Comparison of ENCODE assay signal across 12 mouse cellular contexts in genomic region chr15:100091818-100092217, GRCm38 (mm10). TPM values are rescaled to one million over a fixed set of nuclear protein-coding genes. Genes with fewer than 3 reads are reported as not detected.
DNase-seq lines count a peak whose midpoint lies in the region; ATAC-seq and TF ChIP-seq lines count a peak whose summit lies in the region.
"Had no signal": no experiment of that assay in that cellular context is flagged by ENCODE, and none has a peak within 500 bp of the region (broad histone marks: within the 10 kb centered on the region; RNA-seq: fewer than 3 reads in every experiment).

No protein-coding gene starts in this region.

- H3K4me2 ChIP-seq in forebrain, embryonic 12.5 days, result no peak overlapping the region
- H3K4me2 ChIP-seq in forebrain, embryonic 11.5 days (ENCODE audit: low read depth, low read length, severe bottlenecking), result no peak overlapping the region
- H3K4me2 ChIP-seq in lung, embryonic 14.5 days, result peak overlapping the region; percentile 42; the same call in 1 of the 2 replicates
- H3K4me2 ChIP-seq in limb, embryonic 13.5 days (replicated peaks), result peak overlapping the region; percentile 52
- H3K4me2 ChIP-seq in stomach, embryonic 15.5 days, result peak overlapping the region; percentile 24; the same call in 1 of the 2 replicates

- no peak for TF ChIP-seq CTCF in lung, embryonic 14.5 days (IDR thresholded peaks at IDR 0.05; ENCODE audit: low read depth)
- TF ChIP-seq CTCF in lung, adult 2 months (IDR thresholded peaks at IDR 0.05; ENCODE audit: insufficient read depth, low read length), result no peak

- no peak for DNase-seq in forebrain, embryonic 11.5 days (ENCODE audit: low spot score)
- no peak for DNase-seq in lung, embryonic 14.5 days
- no peak for DNase-seq in lung, adult 2 months
- DNase-seq in right cerebral cortex, adult 18-20 months, result no peak
- no peak for DNase-seq in gastrocnemius, postnatal 36 days
- DNase-seq: adrenal gland, adult 2 months; B cell, adult 2 months; heart, postnatal 36 days; thymus, adult 18-20 months had no signal

- H3K36me3 ChIP-seq in forebrain, embryonic 12.5 days (replicated peaks), result no peaks in the 10 kb centered on the region
- no peaks in the 10 kb centered on the region for H3K36me3 ChIP-seq in forebrain, embryonic 11.5 days (ENCODE audit: control insufficient read depth, insufficient read depth, low read length)
- no peaks in the 10 kb centered on the region for H3K36me3 ChIP-seq in lung, embryonic 14.5 days (ENCODE audit: insufficient read depth)
- no peaks in the 10 kb centered on the region for H3K36me3 ChIP-seq in limb, embryonic 13.5 days
- H3K36me3 ChIP-seq in stomach, embryonic 15.5 days, result no peaks in the 10 kb centered on the region

- no peak overlapping the region for H3K9ac ChIP-seq in forebrain, embryonic 12.5 days
- no peak overlapping the region for H3K9ac ChIP-seq in forebrain, embryonic 11.5 days (ENCODE audit: low read length)
- no peak overlapping the region for H3K9ac ChIP-seq in lung, embryonic 14.5 days
- no peak overlapping the region for H3K9ac ChIP-seq in limb, embryonic 13.5 days
- H3K9ac ChIP-seq in stomach, embryonic 15.5 days, result no peak overlapping the region

- peak overlapping the region; percentile 31; the same call in 1 of the 2 replicates for H3K27ac ChIP-seq in forebrain, embryonic 12.5 days
- H3K27ac ChIP-seq in forebrain, embryonic 11.5 days (ENCODE audit: low read depth, low read length), result no peak overlapping the region
- H3K27ac ChIP-seq in lung, embryonic 14.5 days (ENCODE audit: low read depth), result peak overlapping the region; percentile 36; the same call in 1 of the 2 replicates
- H3K27ac ChIP-seq in limb, embryonic 13.5 days, result peak overlapping the region; percentile 52; the same call in 1 of the 2 replicates
- H3K27ac ChIP-seq in stomach, embryonic 15.5 days, result no peak overlapping the region

- H3K27me3 ChIP-seq in forebrain, embryonic 12.5 days, result no peaks in the 10 kb centered on the region
- no peaks in the 10 kb centered on the region for H3K27me3 ChIP-seq in forebrain, embryonic 11.5 days (ENCODE audit: control insufficient read depth, insufficient read depth, low read length)
- H3K27me3 ChIP-seq in lung, embryonic 14.5 days (ENCODE audit: insufficient read depth, low read length), result no peaks in the 10 kb centered on the region
- H3K27me3 ChIP-seq in limb, embryonic 13.5 days, result no peaks in the 10 kb centered on the region
- no peaks in the 10 kb centered on the region for H3K27me3 ChIP-seq in stomach, embryonic 15.5 days (replicated peaks)

- 83% methylated on average over 8 of the region's 8 CpGs for WGBS in forebrain, embryonic 12.5 days
- WGBS in forebrain, embryonic 11.5 days, result 79% methylated on average over 8 of the region's 8 CpGs
- WGBS in lung, embryonic 14.5 days, result 45% methylated on average over 8 of the region's 8 CpGs
- WGBS in lung, adult 2 months, result 44% methylated on average over 8 of the region's 8 CpGs
- WGBS in limb, embryonic 13.5 days, result 57% methylated on average over 8 of the region's 8 CpGs
- 59% methylated on average over 8 of the region's 8 CpGs for WGBS in stomach, embryonic 15.5 days

- no peak for ATAC-seq in forebrain, embryonic 12.5 days (ENCODE audit: low FRiP score)
- no peak for ATAC-seq in forebrain, embryonic 11.5 days (replicated peaks; ENCODE audit: low FRiP score)
- ATAC-seq in lung, embryonic 14.5 days (ENCODE audit: insufficient read depth), result no peak
- no peak for ATAC-seq in limb, embryonic 13.5 days (ENCODE audit: low FRiP score, low read depth)
- ATAC-seq in stomach, embryonic 15.5 days (ENCODE audit: insufficient read depth, low FRiP score, low read depth), result no peak

- intact Hi-C loops in gastrocnemius, postnatal 36 days (cut with DNase I), result no loop called here

- peaks cover 29% of the 10 kb centered on the region for H3K4me1 ChIP-seq in forebrain, embryonic 12.5 days
- H3K4me1 ChIP-seq in forebrain, embryonic 11.5 days (replicated peaks; ENCODE audit: control insufficient read depth, insufficient read depth, low read length), result 0 out of 2 replicates have a peak, but pooled peaks cover 2% of the 10 kb centered on the region
- H3K4me1 ChIP-seq in lung, embryonic 14.5 days (ENCODE audit: insufficient read depth), result peaks cover 8% of the 10 kb centered on the region; the same call in 1 of the 2 replicates
- H3K4me1 ChIP-seq in lung, adult 2 months (ENCODE audit: control insufficient read depth, insufficient read depth, low read length), result peaks cover 10% of the 10 kb centered on the region
- peaks cover 48% of the 10 kb centered on the region for H3K4me1 ChIP-seq in limb, embryonic 13.5 days
- H3K4me1 ChIP-seq in stomach, embryonic 15.5 days, result peaks cover 10% of the 10 kb centered on the region; the same call in 1 of the 2 replicates

- TF ChIP-seq POLR2A in lung, adult 2 months (IDR thresholded peaks at IDR 0.05; ENCODE audit: borderline replicate concordance, extremely low read depth, low read depth, low read length), result no peak

- H3K4me3 ChIP-seq in forebrain, embryonic 12.5 days (replicated peaks), result no peak overlapping the region
- no peak overlapping the region for H3K4me3 ChIP-seq in forebrain, embryonic 11.5 days (ENCODE audit: low read depth, low read length)
- H3K4me3 ChIP-seq in lung, embryonic 14.5 days (ENCODE audit: low read depth, low read length), result no peak overlapping the region
- H3K4me3 ChIP-seq in lung, adult 2 months (replicated peaks; ENCODE audit: extremely low read depth, low read depth, low read length), result no peak overlapping the region
- no peak overlapping the region for H3K4me3 ChIP-seq in limb, embryonic 13.5 days
- no peak overlapping the region for H3K4me3 ChIP-seq in stomach, embryonic 15.5 days (replicated peaks)

- no peaks in the 10 kb centered on the region for H3K9me3 ChIP-seq in forebrain, embryonic 12.5 days
- H3K9me3 ChIP-seq in forebrain, embryonic 11.5 days (ENCODE audit: control insufficient read depth, low read length), result no peaks in the 10 kb centered on the region
- H3K9me3 ChIP-seq in lung, embryonic 14.5 days (ENCODE audit: low read depth, low read length), result no peaks in the 10 kb centered on the region
- H3K9me3 ChIP-seq in limb, embryonic 13.5 days, result no peaks in the 10 kb centered on the region
- H3K9me3 ChIP-seq in stomach, embryonic 15.5 days, result no peaks in the 10 kb centered on the region

RNA-seq across cellular contexts. Expression of gene Dip2b, which starts 53.4 kb away (rescaled TPM):
- polyA plus RNA-seq in forebrain, embryonic 12.5 days (2016; fragmentation: Nextera tagmentation; extraction: Ambion mirVana), result 25.8 and 27.3 TPM in 2 replicates
- 27.9 and 28.3 TPM in 2 replicates for polyA plus RNA-seq in forebrain, embryonic 11.5 days (2014; fragmentation: Nextera tagmentation; extraction: Ambion mirVana)
- polyA plus RNA-seq in lung, embryonic 14.5 days (2014; fragmentation: Nextera tagmentation; extraction: Ambion mirVana), result 16.4 and 18.1 TPM in 2 replicates
- 11.0 and 14.6 TPM in 2 replicates for polyA plus RNA-seq in lung, adult 2 months (2012; rRNA removed)
- 11.0 and 11.1 TPM in 2 replicates for polyA plus RNA-seq in limb, embryonic 13.5 days (2015; fragmentation: Nextera tagmentation; extraction: Ambion mirVana)
- 9.8 and 10.6 TPM in 2 replicates for polyA plus RNA-seq in stomach, embryonic 15.5 days (2015; fragmentation: Nextera tagmentation; extraction: Ambion mirVana)
- 1 to 10 TPM; 6.2 to 7.3 TPM for total RNA-seq in gastrocnemius, postnatal 36 days (2021)

Comparison
In these comparisons a context has a peak if more than half of its experiments do, and no peak if none do; other contexts are left out.
1. H3K27ac ChIP-seq: peak in forebrain, embryonic 12.5 days (single experiment), lung, embryonic 14.5 days (single experiment) and limb, embryonic 13.5 days (single experiment); none in forebrain, embryonic 11.5 days (single experiment) and stomach, embryonic 15.5 days (single experiment).
2. H3K4me2 ChIP-seq: peak in lung, embryonic 14.5 days (single experiment), limb, embryonic 13.5 days (single experiment) and stomach, embryonic 15.5 days (single experiment); none in forebrain, embryonic 12.5 days (single experiment) and forebrain, embryonic 11.5 days (single experiment).